Mouse (Mus musculus): ENCODE measurements around the gene Myo1f.

The Myo1f gene

DNA sequence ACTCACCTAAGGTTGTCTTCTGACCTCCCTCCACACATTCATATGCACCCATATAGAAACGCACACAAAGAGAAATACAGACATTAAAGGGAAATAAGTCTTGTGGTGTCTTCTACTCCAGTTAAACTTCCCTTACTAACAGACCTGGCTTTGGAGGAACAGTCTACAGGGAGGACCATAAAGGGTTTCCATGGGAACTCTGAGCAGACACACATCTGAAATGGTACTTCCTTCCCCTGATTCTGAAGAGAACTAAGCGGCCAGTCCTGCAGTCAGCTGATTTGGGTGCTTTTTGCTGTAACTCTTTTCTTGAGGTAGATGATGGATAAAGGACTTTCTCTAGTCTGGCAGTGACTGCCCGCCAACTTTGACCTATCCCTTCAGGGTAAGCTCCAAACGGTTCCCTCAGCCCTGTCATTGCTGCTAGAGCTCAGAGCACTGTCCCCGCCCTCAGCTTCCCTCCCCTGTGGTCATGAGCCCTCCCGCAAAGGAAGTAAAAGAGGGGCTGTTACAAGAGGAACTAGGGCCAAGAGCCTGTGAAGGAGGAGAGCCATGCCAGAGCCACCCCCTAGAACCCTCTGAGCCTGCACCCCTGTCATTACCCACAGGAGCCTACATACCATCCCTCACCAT, at the start of gene Myo1f:
Myo1f (plus strand) TSS at position 485 of the 633 bp plus-strand sequence.
- peak; percentile 42 for DNase-seq (ENCODE audit: low spot score)

DNA sequence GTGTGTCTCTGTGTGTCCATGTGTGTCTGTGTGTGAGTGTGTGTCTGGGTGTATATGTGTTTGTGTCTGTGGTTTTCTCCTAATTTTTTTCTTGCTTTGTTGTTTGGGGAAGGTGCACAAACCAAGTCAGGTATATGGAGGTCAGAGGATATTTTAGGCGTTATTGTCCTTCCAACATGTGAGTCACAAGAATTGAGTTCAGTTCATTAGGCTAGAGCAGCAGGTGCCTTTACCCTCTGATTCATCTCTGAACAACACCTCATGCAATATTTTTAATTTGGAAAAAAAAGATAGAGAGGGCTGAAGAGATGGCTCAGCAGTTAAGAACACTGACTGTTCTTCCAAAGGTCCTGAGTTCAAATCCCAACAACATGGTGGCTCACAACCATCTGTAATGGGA, 47.1 kb upstream of the Myo1f start:
- no peak for DNase-seq (ENCODE audit: low spot score)

GRCm38 (mm10) chr17:33510172-33510571, 45.3 kb upstream of the Myo1f start:
- DNase-seq (ENCODE audit: low spot score) = no peak

DNA sequence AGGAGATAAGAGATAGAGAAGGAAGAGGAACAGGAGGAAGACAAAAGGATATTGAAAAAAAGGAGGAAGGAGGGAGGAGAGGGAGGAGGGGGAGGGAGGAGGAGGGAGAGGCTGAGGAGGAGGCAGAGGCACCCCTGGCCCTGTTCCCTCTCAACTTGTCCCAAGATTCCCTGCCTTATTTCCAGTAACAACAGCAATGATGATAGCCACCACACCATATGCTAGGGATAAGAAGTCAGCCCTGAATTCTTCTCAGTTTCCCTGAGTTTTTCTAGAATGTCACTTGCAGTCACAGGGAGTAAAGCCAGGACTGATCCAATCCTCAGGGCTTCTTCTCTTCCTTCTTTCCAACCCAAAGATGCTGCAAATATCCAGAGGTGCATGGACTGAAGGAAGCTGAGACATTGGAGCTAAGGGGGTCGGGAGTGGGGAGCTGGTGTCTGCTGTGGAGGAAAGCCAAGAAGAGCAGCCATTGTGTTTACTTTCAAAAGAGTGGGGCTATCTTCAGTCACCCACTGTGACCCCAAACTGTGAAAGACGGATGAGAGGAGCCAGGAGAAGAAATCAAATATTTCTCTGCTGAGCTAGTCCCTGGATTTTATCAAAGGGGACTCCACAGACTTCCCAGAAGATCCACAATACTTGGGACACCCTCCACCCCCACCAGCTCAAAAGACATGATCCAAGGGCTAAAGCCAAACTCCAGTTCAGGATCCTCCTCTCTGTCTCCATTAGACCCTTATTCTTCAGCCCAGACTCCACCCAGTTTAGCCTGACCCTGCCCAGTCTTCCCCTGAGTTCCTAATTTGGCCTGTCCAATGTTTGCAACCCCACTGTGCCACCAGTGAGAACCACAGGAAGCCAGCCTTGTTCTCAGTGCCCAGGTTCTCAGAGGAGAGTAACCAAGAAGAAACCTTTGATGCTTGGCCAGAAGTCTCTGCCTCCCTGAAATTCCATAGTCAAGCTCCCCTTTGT, 42.8 kb upstream of the Myo1f start:
- no peak for DNase-seq (ENCODE audit: low spot score)

- no peak for DNase-seq (ENCODE audit: low spot score)
Observed at GRCm38 (mm10) chr17:33513874-33514273, 41.6 kb upstream of the Myo1f start.

DNA sequence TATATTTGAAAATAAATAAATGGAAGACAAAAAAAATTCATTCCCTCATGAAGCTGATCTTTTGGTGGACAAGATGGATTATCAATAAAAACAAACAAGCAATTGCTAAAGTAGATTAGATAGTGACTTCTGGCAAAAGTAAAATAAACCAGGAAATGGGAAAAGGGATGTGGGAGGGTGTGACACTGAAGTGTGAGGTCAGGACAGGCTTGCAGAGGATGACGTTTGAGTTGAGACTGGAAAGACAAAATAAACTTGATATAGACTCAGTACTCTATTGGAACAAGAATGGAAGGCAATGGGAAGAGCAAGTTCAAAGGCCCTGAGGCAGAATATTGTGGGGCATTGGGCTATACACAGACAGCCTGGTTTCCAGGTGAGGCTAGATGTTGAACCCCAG, 35.1 kb upstream of the Myo1f start:
- DNase-seq (ENCODE audit: low spot score) = no peak

- DNase-seq (ENCODE audit: low spot score) = no peak
Observed at GRCm38 (mm10) chr17:33523431-33523917, 32.0 kb upstream of the Myo1f start.

- peak; percentile 41 for DNase-seq (ENCODE audit: low spot score)
Observed at GRCm38 (mm10) chr17:33523918-33524755, 31.4 kb upstream of the Myo1f start, which contains the start of gene Adamts10. TSS of gene Adamts10 (plus strand) at chr17:33524204.

GRCm38 (mm10) chr17:33524806-33525373, 30.6 kb upstream of the Myo1f start:
- no peak for DNase-seq (ENCODE audit: low spot score)

GRCm38 (mm10) chr17:33526506-33526905, 29.0 kb upstream of the Myo1f start:
- DNase-seq (ENCODE audit: low spot score) = no peak

DNA sequence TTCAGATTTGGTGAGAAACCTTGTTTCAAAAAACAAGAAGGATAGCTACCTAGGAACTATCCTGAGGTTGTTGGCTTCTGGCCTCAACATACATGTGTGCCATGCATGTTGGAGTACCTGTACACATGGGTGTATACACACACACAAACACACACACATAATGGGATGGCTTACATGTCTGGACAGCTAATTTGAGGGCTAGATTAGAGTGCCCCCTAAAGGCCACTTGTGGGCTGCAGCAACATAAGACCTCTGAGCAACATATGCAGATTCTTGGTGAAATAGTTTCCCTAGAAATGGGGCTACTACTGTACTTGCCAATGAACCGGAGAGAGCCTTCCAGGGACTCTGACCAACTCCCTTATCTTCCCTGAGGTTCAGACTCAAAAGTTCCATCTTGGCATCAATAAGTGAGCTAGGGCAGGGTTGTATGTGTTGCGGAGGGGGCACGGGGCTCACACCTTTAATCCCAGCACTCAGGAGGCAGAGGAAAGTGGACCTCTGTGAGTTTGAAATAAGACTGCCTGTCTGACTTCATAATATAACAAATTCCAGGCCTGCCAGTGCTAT, 16.3 kb upstream of the Myo1f start:
- DNase-seq (ENCODE audit: low spot score) = peak; percentile 46

DNA sequence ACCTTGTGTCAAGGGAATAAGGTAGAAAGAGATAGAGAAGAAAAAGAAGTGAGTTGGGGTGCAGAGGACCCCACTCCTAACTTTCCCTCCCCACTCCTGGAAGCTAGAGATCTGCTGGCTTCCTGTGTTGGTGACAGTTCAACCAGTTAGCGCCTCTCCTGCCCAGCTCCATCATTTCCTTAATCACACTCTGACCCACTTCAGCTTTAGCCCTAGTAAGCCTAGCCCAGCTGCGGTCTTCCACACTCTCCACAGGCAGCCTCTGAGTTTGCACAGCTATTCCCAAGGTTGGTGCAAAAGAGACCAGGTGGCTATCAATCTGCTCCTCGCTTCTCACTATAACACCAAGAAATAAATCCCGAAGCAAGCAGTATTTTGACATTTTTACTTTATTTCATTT, 15.6 kb upstream of the Myo1f start:
- no peak for DNase-seq (ENCODE audit: low spot score)

DNA sequence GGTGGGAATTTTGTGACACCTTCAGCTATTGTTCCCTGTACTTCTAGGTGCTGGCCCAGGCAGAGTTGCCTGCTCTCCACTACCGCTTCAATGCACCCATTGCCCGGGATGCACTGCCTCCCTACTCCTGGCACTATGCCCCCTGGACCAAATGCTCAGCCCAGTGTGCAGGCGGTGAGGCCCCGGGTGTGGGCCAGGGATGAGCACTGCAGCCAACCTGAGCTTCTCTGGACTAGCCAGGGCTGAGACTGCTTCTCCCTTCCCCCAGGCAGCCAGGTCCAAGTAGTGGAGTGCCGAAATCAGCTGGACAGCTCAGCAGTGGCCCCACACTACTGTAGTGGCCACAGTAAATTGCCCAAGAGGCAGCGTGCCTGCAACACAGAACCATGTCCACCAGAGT, 6.3 kb upstream of the Myo1f start:
- DNase-seq (ENCODE audit: low spot score) = no peak

GRCm38 (mm10) chr17:33550388-33550787, 5.1 kb upstream of the Myo1f start:
- no peak for DNase-seq (ENCODE audit: low spot score)

DNA sequence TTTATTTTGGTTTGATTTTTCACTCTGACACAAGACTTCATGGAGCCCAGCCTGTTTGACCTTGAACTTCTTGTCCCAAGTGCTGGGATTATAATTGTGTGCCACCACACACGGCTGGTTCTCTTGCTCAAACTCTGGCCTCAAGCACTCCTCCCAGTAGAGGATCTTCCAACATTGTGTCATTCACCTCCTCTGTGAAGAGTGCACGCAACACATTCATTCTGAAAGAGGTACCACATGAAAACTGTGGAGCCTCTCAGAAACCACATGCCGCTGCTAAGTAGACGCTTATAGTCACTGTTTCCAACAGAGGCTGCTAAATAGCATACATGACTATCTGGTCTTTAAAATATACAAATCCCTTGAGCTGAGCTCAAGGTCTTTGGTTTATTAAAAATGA, 3.4 kb upstream of the Myo1f start:
- DNase-seq (ENCODE audit: low spot score) = no peak

GRCm38 (mm10) chr17:33552964-33553363, 2.5 kb upstream of the Myo1f start:
- no peak for DNase-seq (ENCODE audit: low spot score)

DNA sequence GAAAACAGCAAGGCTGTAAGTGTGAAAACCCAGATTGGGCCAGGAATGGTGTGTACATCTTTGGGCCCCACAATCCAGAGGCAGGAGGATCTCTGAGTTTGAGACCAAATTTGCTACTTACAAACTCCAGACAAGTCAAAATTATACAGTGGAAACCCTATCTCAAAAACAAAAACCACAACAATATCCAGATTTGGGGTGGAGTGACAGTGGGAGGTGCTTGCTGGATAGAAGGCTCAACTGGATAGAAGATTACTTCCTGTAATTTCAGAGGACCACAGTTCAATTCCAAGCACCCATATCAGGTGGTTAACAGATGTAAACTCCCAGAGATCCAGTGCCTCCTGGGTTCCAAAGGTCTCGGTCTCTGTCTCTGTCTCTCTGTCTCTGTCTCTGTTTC, 971 bp upstream of the Myo1f start:
- DNase-seq (ENCODE audit: low spot score) = no peak

GRCm38 (mm10) chr17:33557922-33558321, 2.4 kb downstream of the Myo1f start:
- DNase-seq (ENCODE audit: low spot score) = no peak

- DNase-seq (ENCODE audit: low spot score) = peak; percentile 30
Observed at GRCm38 (mm10) chr17:33563527-33564076, 8.1 kb downstream of the Myo1f start.

DNA sequence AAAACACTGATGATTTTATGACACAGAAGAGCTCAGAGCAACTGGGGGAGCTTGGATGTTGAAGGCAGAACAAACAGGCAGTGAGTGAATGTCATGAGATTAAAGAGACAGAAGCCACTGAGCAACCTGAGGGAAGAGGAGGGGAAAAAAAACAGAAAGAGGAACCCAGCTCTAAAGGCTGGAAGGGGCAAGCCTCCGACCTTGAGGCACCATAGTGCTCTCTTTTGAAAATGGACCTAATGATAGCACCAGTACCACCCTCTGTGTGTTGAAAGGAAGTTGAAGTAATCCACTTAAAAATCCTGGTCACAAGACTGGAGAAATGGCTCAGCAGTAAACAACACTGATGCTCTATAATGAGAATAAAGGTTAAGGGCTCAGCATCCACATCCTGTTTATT, 9.1 kb downstream of the Myo1f start:
- DNase-seq (ENCODE audit: low spot score) = no peak

GRCm38 (mm10) chr17:33566182-33566581, 10.7 kb downstream of the Myo1f start:
- DNase-seq (ENCODE audit: low spot score) = no peak
